ENCODE assay signal across 9 mouse cellular contexts in the genomic region with DNA sequence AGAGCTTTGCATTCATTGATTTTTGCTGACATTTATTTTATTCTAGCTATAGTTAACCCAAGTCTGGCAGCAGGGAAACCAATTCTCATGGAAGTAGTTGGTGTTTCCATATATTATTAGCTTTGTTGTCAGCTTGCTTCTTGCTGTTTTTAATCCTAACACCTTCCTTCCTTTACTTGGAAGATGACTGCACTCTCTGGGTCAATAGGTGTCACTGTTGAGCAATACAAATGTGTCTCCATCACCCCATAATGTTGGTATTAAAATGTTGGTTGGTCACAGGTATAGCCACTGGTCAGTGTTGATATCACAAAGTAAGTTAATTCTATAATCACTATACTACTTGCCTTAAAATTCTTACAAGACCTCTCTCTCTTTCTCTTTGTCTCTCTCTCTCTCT.
A peak's percentile ranks its signal among the peaks of the same experiment; 100 is the strongest.
DNase-seq lines count a peak whose midpoint lies in the region; ATAC-seq and TF ChIP-seq lines count a peak whose summit lies in the region.
"Had no signal": no experiment of that assay in that cellular context is flagged by ENCODE, and none has a peak within 500 bp of the region (broad histone marks: within the 10 kb centered on the region; RNA-seq: fewer than 3 reads in every experiment).

No protein-coding gene starts in this region.

- no peak overlapping the region for H3K4me3 ChIP-seq in kidney, postnatal 0 days (replicated peaks; ENCODE audit: low read depth, low read length)
- no peak overlapping the region for H3K4me3 ChIP-seq in stomach, postnatal 0 days (ENCODE audit: low read depth, low read length)
- no peak overlapping the region for H3K4me3 ChIP-seq in hindbrain, embryonic 16.5 days (ENCODE audit: low read length)
- H3K4me3 ChIP-seq: limb, embryonic 12.5 days had no signal

- DNase-seq in kidney, postnatal 0 days (ENCODE audit: low spot score): peak; percentile 21
- no peak for DNase-seq in kidney, adult 8-10 months
- DNase-seq in thymus, postnatal 14 days: peak; percentile 33
- no peak for DNase-seq in thymus, postnatal 25 days
- DNase-seq in adipocyte (ENCODE audit: low spot score): peak; percentile 72
- no peak for DNase-seq in stomach, postnatal 0 days (ENCODE audit: low spot score)
- no peak for DNase-seq in urinary bladder, postnatal 36 days (ENCODE audit: low spot score in 2 of 2)

- H3K27me3 ChIP-seq in kidney, postnatal 0 days (ENCODE audit: insufficient read depth, low read length): no peaks in the 10 kb centered on the region
- no peaks in the 10 kb centered on the region for H3K27me3 ChIP-seq in stomach, postnatal 0 days (ENCODE audit: control insufficient read depth, insufficient read depth, low read length)
- H3K27me3 ChIP-seq in hindbrain, embryonic 16.5 days (replicated peaks; ENCODE audit: control insufficient read depth, insufficient read depth, low read length): no peaks in the 10 kb centered on the region
- H3K27me3 ChIP-seq: limb, embryonic 12.5 days had no signal

- peak; percentile 70 for TF ChIP-seq CTCF in kidney, postnatal 0 days (IDR thresholded peaks at IDR 0.05; ENCODE audit: low read depth)
- peak; percentile 66 for TF ChIP-seq CTCF in stomach, postnatal 0 days (IDR thresholded peaks at IDR 0.05; ENCODE audit: low read depth)

- ATAC-seq in kidney, postnatal 0 days (replicated peaks; ENCODE audit: low FRiP score, low read depth): no peak
- no peak for ATAC-seq in stomach, postnatal 0 days (ENCODE audit: low FRiP score, low TSS enrichment)
- no peak for ATAC-seq in hindbrain, embryonic 16.5 days

- no peak overlapping the region for H3K9ac ChIP-seq in kidney, postnatal 0 days (ENCODE audit: low read depth, low read length)
- H3K9ac ChIP-seq in stomach, postnatal 0 days (ENCODE audit: low read length): no peak overlapping the region
- no peak overlapping the region for H3K9ac ChIP-seq in hindbrain, embryonic 16.5 days (ENCODE audit: low read depth, low read length)
- H3K9ac ChIP-seq: limb, embryonic 12.5 days had no signal

- no peak overlapping the region for H3K27ac ChIP-seq in kidney, postnatal 0 days
- no peak overlapping the region for H3K27ac ChIP-seq in stomach, postnatal 0 days (replicated peaks)
- no peak overlapping the region for H3K27ac ChIP-seq in hindbrain, embryonic 16.5 days (ENCODE audit: low read depth, low read length)
- H3K27ac ChIP-seq: limb, embryonic 12.5 days had no signal

- no peaks in the 10 kb centered on the region for H3K4me1 ChIP-seq in kidney, postnatal 0 days (replicated peaks; ENCODE audit: insufficient read depth, low read length)
- H3K4me1 ChIP-seq in stomach, postnatal 0 days (replicated peaks; ENCODE audit: control insufficient read depth, insufficient read depth): no peaks in the 10 kb centered on the region
- H3K4me1 ChIP-seq in hindbrain, embryonic 16.5 days (ENCODE audit: control insufficient read depth, insufficient read depth, low read depth, low read length): no peaks in the 10 kb centered on the region; the same call in 1 of the 2 replicates
- H3K4me1 ChIP-seq: limb, embryonic 12.5 days had no signal

- no peaks in the 10 kb centered on the region for H3K9me3 ChIP-seq in kidney, postnatal 0 days (replicated peaks; ENCODE audit: low read length)
- H3K9me3 ChIP-seq in stomach, postnatal 0 days (ENCODE audit: control insufficient read depth, low read length): no peaks in the 10 kb centered on the region
- H3K9me3 ChIP-seq in hindbrain, embryonic 16.5 days (ENCODE audit: control insufficient read depth, low read length): no peaks in the 10 kb centered on the region
- H3K9me3 ChIP-seq: limb, embryonic 12.5 days had no signal

- TF ChIP-seq EP300 in stomach, postnatal 0 days (optimal IDR thresholded peaks at IDR 0.05): no peak

- no peaks in the 10 kb centered on the region for H3K36me3 ChIP-seq in kidney, postnatal 0 days (ENCODE audit: insufficient read depth, low read length)
- H3K36me3 ChIP-seq in stomach, postnatal 0 days (ENCODE audit: control insufficient read depth, insufficient read depth, low read length): no peaks in the 10 kb centered on the region
- H3K36me3 ChIP-seq in hindbrain, embryonic 16.5 days (ENCODE audit: control insufficient read depth, insufficient read depth, low read length): no peaks in the 10 kb centered on the region
- H3K36me3 ChIP-seq: limb, embryonic 12.5 days had no signal

- H3K4me2 ChIP-seq in kidney, postnatal 0 days (ENCODE audit: low read length): no peak overlapping the region
- H3K4me2 ChIP-seq in stomach, postnatal 0 days (replicated peaks; ENCODE audit: low read depth): no peak overlapping the region
- H3K4me2 ChIP-seq in hindbrain, embryonic 16.5 days (ENCODE audit: low read length): no peak overlapping the region
- H3K4me2 ChIP-seq: limb, embryonic 12.5 days had no signal

Comparison
In these comparisons a context has a peak if more than half of its experiments do, and no peak if none do; other contexts are left out.
1. DNase-seq: peak in kidney, postnatal 0 days (single experiment), thymus, postnatal 14 days (single experiment) and adipocyte (single experiment); none in kidney, adult 8-10 months (0 of 2), thymus, postnatal 25 days (single experiment), stomach, postnatal 0 days (single experiment) and urinary bladder, postnatal 36 days (0 of 2).